Mouse (Mus musculus) heart, postnatal 0 days (tissue): ENCODE results near the gene Fcna. TPM values are rescaled to one million over a fixed set of nuclear protein-coding genes. Genes with fewer than 3 reads are reported as not detected.

Experiments used
- ATAC-seq: fragments of 200-750 bp; cut with Nextera tagmentation; 2 replicates; pipeline ENCODE4 v1.8.0; 2017; ENCODE audit warnings: low read depth, moderate number of reproducible peaks, moderate library complexity; ENCODE audit not compliant: insufficient read depth
- DNase-seq: peaks from one replicate; pipeline ENCODE4 v3.0.0-alpha.2; 2016; ENCODE audit warnings: low spot score
- H3K27ac ChIP-seq: fragments of 300-500 bp; sonication (generic); 2 replicates; pipeline ENCODE4 v1.5.1; 2014; ENCODE audit warnings: low read depth, mild to moderate bottlenecking
- H3K27me3 ChIP-seq: fragments of 300-500 bp; sonication (generic); 2 replicates; pipeline ENCODE4 v1.6.1; 2014; ENCODE audit warnings: low read length, mixed read lengths; ENCODE audit not compliant: control insufficient read depth, insufficient read depth
- H3K36me3 ChIP-seq: fragments of 300-500 bp; sonication (generic); replicated peaks from 2 replicates; pipeline ENCODE4 v1.6.1; 2014; ENCODE audit warnings: low read length, mixed read lengths; ENCODE audit not compliant: control insufficient read depth, insufficient read depth
- H3K4me1 ChIP-seq: fragments of 300-500 bp; sonication (generic); 2 replicates; pipeline ENCODE4 v1.6.1; 2014; ENCODE audit warnings: antibody characterized with exemption; ENCODE audit not compliant: control insufficient read depth, insufficient read depth
- H3K4me2 ChIP-seq: fragments of 300-500 bp; sonication (generic); 2 replicates; pipeline ENCODE4 v1.6.1; 2014; ENCODE audit warnings: low read depth, mild to moderate bottlenecking, low read length, moderate library complexity
- H3K4me3 ChIP-seq: fragments of 300-500 bp; sonication (generic); 2 replicates; pipeline ENCODE4 v1.5.1; 2014; ENCODE audit warnings: low read depth, low read length
- H3K9ac ChIP-seq: fragments of 300-500 bp; sonication (generic); replicated peaks from 2 replicates; pipeline ENCODE4 v1.6.1; 2014; ENCODE audit warnings: low read depth, low read length, mixed read lengths
- H3K9me3 ChIP-seq: fragments of 300-500 bp; sonication (generic); replicated peaks from 2 replicates; pipeline ENCODE4 v1.6.1; 2016; ENCODE audit warnings: low read length; ENCODE audit not compliant: control insufficient read depth
- CTCF ChIP-seq: IDR thresholded peaks from 2 replicates; pipeline ENCODE4 v1.5.1; 2016; ENCODE audit warnings: antibody characterized with exemption, control low read depth, low read depth
- EP300 ChIP-seq: IDR thresholded peaks from 2 replicates; pipeline ENCODE4 v1.6.1; 2016; ENCODE audit warnings: antibody characterized with exemption, low read depth
- WGBS: fragments of 180-500 bp; shearing (Covaris S2); extraction: QIAGEN DNeasy Blood & Tissue Kit; methylation state at CpG from one replicate; pipeline ENCODE4 v1.1.7; 2014; 5-methylcytosine and 5-hydroxymethylcytosine counted together
- polyA plus RNA-seq: library from polyadenylated mRNA; unstranded; fragments of >200 nt; fragmentation: Nextera tagmentation; extraction: Ambion mirVana; gene quantifications from 2 replicates; pipeline ENCODE4 v1.2.1, GENCODE M21; 2015
- total RNA-seq: library from RNA; depleted of rRNA; stranded (reverse); fragments of >200 nt; gene quantifications from 2 replicates; pipeline ENCODE4 v1.2.3, GENCODE M21; 2014; ENCODE audit warnings: low replicate concordance

Fcna gene
- total and polyA plus RNA-seq, 2 experiments from 2014 or later, result 1.9 to 4.8 TPM

DNA sequence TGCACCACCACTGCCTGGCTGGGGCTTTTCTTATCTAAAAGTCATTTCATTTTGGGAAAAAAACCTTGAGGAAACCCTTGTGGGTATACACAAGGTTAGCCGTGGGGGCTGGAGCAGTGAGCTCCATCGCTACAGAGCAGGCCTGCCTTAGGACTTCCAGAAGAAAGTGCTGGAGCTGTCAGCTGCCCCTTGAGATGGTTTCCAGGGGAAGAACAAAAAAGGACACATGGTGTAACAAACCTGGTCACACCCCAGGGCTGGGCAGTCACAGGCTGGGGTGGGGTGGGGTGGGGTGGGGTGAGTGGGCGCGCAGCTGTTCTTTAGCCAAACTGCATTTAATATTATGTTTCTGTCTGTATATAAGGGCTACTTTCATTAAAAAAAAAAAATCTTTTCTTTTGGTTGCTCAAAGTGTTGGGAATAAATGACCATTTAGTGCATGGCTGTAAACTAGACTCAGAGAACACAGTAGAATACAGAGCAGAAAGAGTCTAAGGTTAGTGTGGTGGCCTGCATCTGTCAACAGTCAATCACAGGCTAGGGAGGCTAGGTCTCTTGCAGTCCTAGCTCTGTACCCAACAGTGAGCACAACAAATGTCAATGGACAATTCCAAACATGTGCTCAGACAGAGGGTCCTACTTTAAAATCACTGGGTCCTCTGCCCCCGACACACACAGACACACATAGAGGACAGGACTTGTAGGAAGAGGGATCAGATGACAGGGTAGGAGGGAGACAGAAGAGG is 30.9 kb downstream of the Fcna start:
- no peaks in the 10 kb centered on the region for H3K4me1 ChIP-seq
- H3K4me3 ChIP-seq, result no peak overlapping the region
- H3K4me2 ChIP-seq, result no peak overlapping the region
- H3K9ac ChIP-seq, result no peak overlapping the region
- TF ChIP-seq EP300, result no peak
- TF ChIP-seq CTCF, result no peak
- ATAC-seq, result no peak
- H3K27me3 ChIP-seq, result no peaks in the 10 kb centered on the region
- 96% methylated on average over 5 of the region's 5 CpGs for WGBS
- no peak for DNase-seq
- peaks cover 95% of the 10 kb centered on the region for H3K36me3 ChIP-seq
- no peaks in the 10 kb centered on the region for H3K9me3 ChIP-seq
- H3K27ac ChIP-seq, result no peak overlapping the region

DNA sequence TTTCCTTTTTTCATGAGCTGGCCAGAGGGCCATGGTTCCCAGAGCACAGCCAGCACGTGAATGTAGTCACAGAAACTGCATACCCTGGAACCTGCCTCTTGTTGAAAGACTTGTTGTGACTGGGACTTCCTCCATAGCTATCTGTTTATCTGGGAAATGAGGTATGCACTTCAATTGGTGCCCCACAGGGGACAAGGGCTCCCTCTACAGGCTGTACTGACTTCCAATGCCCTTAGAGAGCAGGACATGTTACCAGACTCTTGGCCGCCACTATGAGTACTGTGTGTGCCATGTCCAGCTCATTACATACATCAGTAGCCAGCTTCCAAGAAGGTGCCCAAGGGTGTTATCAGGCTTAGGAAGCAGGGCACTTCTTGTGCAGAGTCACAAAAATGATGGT is 36.0 kb downstream of the Fcna start:
- ATAC-seq, result no peak
- no peak overlapping the region for H3K4me2 ChIP-seq
- DNase-seq, result no peak
- WGBS, result 88% methylated on average over 2 of the region's 2 CpGs
- H3K9me3 ChIP-seq, result no peaks in the 10 kb centered on the region
- H3K27ac ChIP-seq, result no peak overlapping the region
- peaks cover 9% of the 10 kb centered on the region for H3K4me1 ChIP-seq
- H3K9ac ChIP-seq, result no peak overlapping the region
- no peak overlapping the region for H3K4me3 ChIP-seq
- TF ChIP-seq CTCF, result peak; percentile 25; the same call in 1 of the 2 replicates
- no peak for TF ChIP-seq EP300
- no peaks in the 10 kb centered on the region for H3K27me3 ChIP-seq
- peaks cover 67% of the 10 kb centered on the region for H3K36me3 ChIP-seq

DNA sequence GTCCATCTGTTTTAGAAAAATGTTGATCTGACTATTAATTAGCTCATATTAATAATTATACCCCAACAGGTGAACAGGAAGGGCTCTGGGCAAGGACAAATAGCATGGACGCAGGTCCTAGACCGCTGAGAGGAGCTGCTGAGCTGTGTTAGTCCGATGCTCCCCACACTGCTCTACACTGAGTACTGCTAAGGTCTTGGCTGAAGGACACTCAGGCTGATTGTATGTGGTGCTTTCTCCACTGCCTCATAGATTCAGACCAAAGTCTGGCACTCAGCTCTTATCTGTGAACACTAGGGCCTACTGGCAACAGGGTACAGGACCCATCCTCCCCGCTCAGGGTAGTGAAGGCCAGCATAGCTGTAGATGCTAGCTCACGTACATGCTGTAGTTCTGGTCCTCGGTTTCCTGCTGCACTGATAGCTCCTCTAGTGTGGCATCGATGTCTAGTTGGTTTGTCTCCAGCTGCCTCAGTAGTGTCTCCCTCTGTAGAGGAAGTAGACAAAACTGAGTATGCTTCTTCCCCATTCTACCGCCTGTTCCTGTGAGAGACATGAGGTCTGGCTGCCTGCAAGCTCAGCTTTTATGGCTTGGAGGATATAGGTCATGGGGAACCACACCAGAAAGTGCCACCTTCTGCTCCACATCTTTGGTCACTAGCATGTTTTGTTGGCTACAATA is 39.5 kb downstream of the Fcna start:
- no peaks in the 10 kb centered on the region for H3K9me3 ChIP-seq
- peak; percentile 19 for DNase-seq
- no peak overlapping the region for H3K4me3 ChIP-seq
- H3K27me3 ChIP-seq, result no peaks in the 10 kb centered on the region
- no peak overlapping the region for H3K27ac ChIP-seq
- 78% methylated on average over 8 of the region's 8 CpGs for WGBS
- H3K4me1 ChIP-seq, result peaks cover 12% of the 10 kb centered on the region
- no peak for TF ChIP-seq EP300
- 0 out of 2 replicates have a peak, but pooled peaks have one; percentile 18 for TF ChIP-seq CTCF
- ATAC-seq, result peak; percentile 52
- peaks cover 59% of the 10 kb centered on the region for H3K36me3 ChIP-seq
- no peak overlapping the region for H3K4me2 ChIP-seq
- no peak overlapping the region for H3K9ac ChIP-seq

DNA sequence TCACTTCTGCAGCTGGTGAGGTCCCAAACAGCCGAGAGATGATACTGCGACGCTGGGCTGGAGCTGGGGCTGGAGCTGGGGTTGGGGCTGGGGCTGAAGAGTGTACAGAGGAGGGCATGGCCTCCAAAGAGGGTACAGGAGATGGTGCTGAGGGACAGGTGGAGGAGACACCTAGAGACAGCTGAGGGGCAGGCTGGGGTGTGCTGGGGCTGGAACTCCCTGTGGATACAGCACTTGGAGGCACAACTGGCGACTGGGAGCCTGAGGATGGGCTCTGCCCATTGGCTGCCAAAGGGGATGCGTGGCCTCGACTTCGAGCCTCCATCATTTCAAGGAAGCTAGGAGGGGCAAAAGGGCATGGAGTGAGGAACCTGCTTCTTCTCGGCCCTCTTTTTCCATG is 40.5 kb downstream of the Fcna start:
- no peak for TF ChIP-seq CTCF
- no peak for TF ChIP-seq EP300
- Histone ChIP-seq H3K9me3 (no peaks in the 10 kb centered on the region), H3K36me3 (peaks cover 55% of the 10 kb centered on the region), H3K4me3 (no peak overlapping the region), H3K4me2 (no peak overlapping the region; the same call in 1 of the 2 replicates), H3K4me1 (peaks cover 17% of the 10 kb centered on the region), H3K27me3 (no peaks in the 10 kb centered on the region), H3K9ac (no peak overlapping the region), H3K27ac (no peak overlapping the region)
- WGBS, result 85% methylated on average over 8 of the region's 8 CpGs
- ATAC-seq, result peak; percentile 1; the same call in 1 of the 2 replicates
- DNase-seq, result no peak

DNA sequence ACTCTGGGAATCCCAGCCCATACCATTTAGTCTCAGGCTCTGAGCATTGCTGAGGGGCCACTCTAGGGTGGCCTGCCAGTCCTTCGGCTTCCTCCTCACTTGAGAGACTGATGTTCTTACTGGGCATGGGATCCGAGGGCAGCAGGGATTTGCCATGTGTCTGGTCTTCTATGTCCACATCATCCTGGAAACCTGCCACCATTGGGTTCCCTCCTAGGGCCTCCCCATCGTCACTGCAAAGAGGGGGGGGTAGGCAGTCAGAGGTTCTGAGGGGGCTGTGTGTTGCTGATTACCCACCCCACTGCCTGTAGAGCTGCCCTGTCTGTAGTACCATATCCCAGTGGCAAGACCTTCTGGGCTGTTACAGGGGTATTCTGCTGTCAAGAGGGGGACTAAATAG is 42.2 kb downstream of the Fcna start:
- Histone ChIP-seq H3K27ac (no peak overlapping the region), H3K27me3 (peaks cover 8% of the 10 kb centered on the region), H3K9ac (no peak overlapping the region), H3K4me2 (no peak overlapping the region), H3K4me3 (no peak overlapping the region), H3K36me3 (peaks cover 38% of the 10 kb centered on the region), H3K9me3 (no peaks in the 10 kb centered on the region), H3K4me1 (peaks cover 28% of the 10 kb centered on the region)
- TF ChIP-seq CTCF (no peak), EP300 (no peak)
- ATAC-seq (no peak), DNase-seq (no peak)
- 66% methylated on average over 3 of the region's 3 CpGs for WGBS
